Mouse (Mus musculus) 416B (cell line): ENCODE results near the gene Slc25a25.
A peak's percentile ranks its signal among the peaks of the same experiment; 100 is the strongest.
"Not testable (repeated sequence)": the region's sequence is repeated elsewhere in the genome, so short reads cannot be mapped to it uniquely, and the experiment has no call there.

Experiments
- DNase-seq: peaks from one replicate; pipeline ENCODE4 v3.0.0; 2011; ENCODE audit warnings: low read depth

Slc25a25 gene

GRCm38 (mm10) chr2:32450881-32451844 is at the start of gene Slc25a25:
TSS of gene Slc25a25 (minus strand) at chr2:32451445.
- DNase-seq = peak; percentile 97

DNA sequence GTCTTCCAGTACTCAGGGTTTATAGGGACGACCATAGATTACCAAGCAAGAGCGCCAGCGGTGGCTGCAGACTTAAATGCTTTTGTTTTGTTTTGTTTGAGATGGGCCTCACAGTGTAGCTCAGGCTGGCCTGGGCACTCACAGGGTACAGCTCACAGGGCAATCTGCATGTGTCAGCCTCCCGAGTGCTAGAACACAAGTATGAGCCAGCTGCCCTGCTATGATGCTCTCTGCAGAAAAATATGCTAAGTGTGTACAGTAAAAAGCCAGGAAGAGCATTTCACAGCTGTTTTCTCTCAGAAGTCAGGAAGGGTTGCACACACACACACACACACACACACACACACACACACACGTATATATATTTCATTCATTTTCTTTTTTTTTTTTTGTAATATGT is 49.2 kb upstream of the Slc25a25 start:
- DNase-seq = no peak

DNA sequence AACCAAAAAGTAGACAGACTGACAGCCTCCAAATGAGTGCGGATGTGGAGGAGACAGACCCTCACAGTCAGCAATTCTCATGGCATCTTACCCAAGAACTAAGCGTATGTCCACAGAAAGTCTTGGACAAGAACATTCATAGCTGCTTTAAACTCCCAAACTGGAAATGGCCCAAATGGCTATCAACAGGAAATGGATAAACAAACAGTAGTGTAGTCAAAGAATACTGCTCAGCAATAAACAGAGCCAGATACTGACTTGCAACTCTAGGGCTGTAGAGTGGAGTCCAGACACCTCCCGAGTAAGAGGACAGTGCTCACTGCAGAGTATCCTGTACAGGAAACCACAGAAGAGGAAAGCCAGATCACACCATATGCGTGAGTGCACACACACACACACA is 48.1 kb upstream of the Slc25a25 start:
- DNase-seq = peak; percentile 44

GRCm38 (mm10) chr2:32496190-32496589 is 44.9 kb upstream of the Slc25a25 start:
- peak; percentile 72 for DNase-seq

DNA sequence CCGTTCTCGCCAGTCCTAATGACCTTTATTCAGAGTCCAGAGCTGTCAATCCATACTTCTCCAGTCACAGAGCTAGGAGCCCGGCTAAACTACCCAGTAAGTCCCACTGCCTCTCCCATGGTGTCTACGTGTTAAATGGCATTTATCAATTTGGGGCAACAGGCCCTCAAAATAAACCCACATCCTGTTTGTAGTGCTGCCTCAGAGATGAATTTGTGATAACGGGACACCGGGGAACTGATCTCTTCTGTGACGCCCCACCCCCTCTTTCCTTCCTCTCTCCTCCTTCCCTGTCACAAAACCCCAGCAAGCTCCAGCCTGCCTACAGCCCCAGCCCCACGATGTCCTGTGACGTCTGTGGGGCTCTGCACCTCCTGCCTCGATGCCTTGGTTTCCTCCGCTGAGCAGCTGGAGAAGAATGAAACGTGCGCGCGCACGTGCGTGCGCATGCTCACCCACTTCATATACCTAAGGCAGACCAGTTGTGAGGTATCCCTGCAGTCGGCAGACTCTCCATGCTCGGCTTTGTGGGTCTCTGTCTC is 44.0 kb upstream of the Slc25a25 start:
- peak; percentile 99 for DNase-seq

DNA sequence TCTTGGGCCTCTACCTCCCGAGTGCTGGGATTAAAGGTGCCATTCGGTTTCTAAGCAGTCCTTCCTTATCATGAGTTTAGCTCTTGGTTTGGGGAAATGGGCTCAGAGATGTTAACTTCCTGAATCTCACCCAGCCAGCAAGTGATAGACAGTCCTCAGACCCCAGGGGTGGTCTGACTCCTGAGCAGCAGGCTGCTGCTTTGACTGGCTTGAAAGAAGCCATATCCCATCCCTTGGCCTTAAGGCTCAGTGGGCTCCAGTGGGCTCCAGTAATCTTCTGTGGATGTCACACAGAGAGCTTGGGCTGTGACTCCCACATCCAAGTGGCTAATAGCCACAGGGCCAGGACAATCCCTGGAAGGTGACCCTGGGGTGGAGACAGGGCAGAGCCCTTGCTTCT is 43.3 kb upstream of the Slc25a25 start:
- DNase-seq = peak; percentile 45

GRCm38 (mm10) chr2:32493301-32493701 is 42.1 kb upstream of the Slc25a25 start:
- DNase-seq = peak; percentile 46

GRCm38 (mm10) chr2:32492661-32493060 is 41.4 kb upstream of the Slc25a25 start:
- no peak for DNase-seq

DNA sequence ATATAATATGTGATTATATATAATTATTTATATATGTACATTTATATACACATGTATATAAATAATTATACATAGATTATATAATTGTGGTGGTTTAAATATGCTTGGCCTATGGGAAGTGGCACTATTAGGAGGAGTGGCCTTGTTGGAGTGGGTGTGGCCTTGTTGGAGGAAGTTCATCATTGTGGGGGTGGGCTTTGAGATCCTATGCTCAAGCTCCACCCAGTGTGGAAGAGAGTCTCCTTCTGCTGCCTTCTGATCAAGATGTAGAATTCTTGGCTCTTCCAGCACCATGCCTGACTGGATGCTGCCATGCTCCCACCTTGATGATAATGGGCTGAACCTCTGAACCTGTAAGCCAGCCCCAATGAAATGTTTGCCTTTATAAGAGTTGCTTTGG is 39.5 kb upstream of the Slc25a25 start:
- not testable (repeated sequence) for DNase-seq

DNA sequence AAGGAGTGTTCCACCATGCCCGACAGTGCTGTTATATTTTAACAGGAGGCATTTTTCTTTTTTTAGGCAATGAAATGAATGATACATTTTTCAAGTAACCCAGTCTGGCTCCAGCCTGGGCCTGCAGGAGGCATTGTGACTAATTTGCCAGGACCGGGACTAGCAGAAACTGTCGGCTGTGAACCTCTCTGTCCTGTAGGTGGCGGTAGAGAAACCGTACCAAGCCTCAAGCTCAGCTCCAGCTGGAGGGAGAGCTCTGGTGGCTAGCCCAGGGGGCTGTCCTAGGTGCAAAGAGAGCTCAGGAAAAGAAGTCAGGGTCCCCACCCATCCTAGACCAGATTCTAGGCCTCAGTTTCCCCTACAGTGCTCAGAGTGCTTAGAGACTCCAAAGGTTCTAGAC is 37.4 kb upstream of the Slc25a25 start:
- DNase-seq = peak; percentile 94

DNA sequence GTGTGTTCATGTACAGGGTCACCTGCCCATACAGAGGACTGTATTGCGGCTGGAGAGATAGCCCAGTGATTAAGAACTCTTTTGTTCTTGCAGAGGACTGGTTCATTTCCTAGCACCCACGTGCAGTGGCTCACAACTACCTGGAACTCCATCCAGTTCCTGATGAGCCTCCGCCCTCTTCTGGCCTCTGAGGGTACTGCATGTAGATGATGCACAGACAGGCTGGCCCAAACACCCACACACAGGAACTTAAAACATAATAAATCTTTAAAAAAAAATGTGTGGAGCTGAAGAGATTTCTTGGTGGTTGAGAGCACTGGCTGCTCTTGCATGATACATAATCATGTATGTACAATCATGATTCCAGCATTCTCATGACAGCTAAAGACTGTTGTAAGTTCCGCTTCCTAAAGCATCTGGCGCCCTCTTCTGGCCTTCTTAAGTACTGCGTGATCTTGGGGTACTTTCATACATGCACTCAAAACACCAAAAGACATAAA is 35.9 kb upstream of the Slc25a25 start:
- DNase-seq = peak; percentile 94

- DNase-seq = no peak
Observed at GRCm38 (mm10) chr2:32486155-32486554, 34.9 kb upstream of the Slc25a25 start.

DNA sequence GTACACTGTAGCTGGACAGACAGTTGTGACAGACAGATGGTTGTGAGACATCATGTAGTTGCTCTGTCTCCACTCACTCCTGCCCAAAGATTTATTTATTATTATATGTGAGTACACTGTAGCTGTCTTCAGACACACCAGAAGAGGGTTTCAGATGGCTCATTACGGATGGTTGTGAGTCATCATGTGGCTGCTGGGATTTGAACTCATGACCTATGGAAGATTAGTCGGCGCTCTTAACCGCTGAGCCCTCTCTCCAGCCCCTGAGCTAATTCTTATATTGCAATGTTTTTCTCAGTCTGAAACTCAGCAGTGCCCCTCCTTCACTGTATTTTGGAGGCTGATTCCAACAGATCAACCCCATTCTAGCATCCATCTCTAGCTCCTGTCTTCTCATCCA is 34.5 kb upstream of the Slc25a25 start:
- no peak for DNase-seq

DNA sequence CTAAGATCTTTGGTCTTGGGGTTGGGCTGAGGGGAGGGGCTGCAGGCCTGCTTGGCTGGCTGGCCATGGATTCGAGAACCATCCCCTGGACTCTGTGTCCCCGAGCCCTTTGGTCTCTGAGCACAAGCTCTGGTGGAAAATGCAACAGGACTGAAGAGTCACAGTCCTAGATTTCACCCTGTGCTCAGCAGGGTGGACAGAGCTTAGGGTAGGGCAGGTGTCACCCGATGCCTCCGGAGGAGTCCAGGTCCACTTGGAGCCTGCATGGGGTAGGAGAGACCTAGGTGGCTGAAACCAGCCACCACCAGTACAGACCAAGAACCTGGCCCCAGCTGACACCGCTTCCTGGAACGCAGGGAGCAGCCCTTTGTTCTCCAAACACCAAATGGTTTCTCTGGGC is 33.7 kb upstream of the Slc25a25 start:
- DNase-seq = no peak

GRCm38 (mm10) chr2:32483179-32483875 is 32.1 kb upstream of the Slc25a25 start:
- DNase-seq = peak; percentile 51

DNA sequence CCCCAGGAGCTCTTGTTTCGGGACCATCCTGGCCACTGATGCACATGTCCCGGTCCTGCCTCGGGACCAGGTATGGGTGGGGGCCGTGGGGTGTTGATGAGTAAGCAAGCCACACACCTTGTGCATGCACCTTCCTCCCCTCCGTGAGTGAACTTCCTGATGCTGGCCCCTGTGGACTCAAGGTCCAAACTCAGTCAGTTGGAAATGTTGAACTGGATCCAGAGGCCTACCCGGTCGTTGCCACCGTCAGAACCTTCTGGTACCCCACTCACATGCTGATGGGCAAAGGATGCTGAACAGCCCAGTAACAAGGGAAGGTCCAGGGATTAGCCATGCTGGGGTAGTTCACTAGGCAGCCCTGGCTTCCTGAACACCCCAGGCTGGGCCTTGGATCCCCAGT is 31.1 kb upstream of the Slc25a25 start:
- DNase-seq = no peak

GRCm38 (mm10) chr2:32475361-32475760 is 24.1 kb upstream of the Slc25a25 start:
- DNase-seq = not testable (repeated sequence)

GRCm38 (mm10) chr2:32471681-32472061 is 20.4 kb upstream of the Slc25a25 start:
- DNase-seq = no peak

GRCm38 (mm10) chr2:32471001-32471680 is 19.9 kb upstream of the Slc25a25 start:
- DNase-seq = no peak

DNA sequence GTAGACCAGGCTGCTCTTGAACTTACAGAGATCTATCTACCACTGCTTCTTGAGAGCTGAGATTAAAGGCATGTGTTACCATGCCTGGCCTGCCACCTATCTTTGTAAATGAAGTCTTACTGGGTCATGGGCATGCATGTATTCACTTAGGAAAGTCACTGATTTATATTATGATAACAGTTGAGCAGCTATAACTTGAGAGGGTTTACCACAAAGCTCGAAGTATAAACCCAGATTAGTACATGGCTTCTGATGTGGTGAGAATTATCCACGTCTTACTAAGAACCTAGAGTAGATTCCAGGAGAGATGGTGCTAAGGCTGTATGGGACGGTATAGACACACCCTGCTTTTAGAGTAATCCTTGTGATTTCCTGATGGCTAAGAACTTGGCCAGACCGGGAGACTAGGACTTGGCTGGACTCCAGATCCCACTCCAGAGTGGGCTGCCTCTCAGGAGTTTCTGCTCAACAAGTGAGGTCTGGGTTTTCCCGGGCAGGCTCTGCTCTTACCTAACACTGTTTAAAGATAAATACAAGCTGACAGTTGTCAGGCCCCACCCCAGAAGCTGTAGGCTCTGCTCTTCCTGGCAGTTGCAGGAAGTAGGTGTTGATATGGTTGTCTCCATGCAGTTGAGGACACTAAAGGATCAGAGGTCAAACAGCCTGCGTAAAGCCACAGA is 13.1 kb upstream of the Slc25a25 start:
- DNase-seq = peak; percentile 50

DNA sequence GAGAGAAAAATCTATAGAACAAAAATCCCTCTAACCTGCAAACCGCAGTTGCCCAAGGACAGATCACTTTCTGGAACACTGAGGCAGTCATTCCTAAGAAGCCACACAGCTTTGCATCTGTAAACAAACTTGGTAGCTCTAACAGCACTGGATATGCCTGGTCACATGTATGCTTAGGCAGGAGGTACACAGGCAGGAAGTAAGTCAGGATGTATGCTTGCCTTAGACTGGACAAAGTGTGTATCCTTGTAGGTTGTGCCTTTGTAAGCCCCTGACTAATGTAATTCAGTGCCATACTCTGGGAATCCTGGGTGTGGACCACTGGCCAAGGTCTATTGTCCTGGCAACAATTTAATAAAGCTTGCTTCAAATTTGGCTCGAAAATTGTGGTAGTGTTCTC is 12.5 kb upstream of the Slc25a25 start:
- no peak for DNase-seq

DNA sequence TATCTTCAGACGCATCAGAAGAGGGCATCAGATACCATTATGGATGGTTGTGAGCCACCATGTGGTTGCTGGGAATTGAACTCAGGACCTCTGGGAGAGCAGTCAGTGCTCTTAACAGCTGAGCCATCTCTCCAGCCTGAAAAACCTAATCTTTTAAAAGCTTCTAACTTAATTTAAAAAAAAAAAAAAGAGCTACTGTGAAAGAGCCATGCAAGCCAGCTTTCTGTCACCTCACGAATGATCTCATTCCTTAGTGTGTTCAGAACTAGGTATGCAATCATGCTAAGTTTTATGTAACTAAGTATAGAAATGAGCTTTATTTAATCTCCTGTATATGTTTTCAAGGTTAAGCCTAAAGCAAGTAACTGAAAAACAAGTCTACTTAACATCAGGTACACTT is 8.4 kb upstream of the Slc25a25 start:
- no peak for DNase-seq
